Mouse (Mus musculus) forebrain, embryonic 11.5 days (tissue): ENCODE results near the gene Gstt1. TPM values are rescaled to one million over a fixed set of nuclear protein-coding genes. Genes with fewer than 3 reads are reported as not detected.

Source experiments
- ATAC-seq: fragments of 200-750 bp; cut with Nextera tagmentation; replicated peaks from 2 replicates; pipeline ENCODE4 v1.8.0; 2017; ENCODE audit warnings: moderate TSS enrichment; ENCODE audit not compliant: low FRiP score
- DNase-seq: peaks from one replicate; pipeline ENCODE4 v3.0.0-alpha.2; 2017; ENCODE audit warnings: low spot score
- H3K27ac ChIP-seq: fragments of 300-500 bp; sonication (generic); 2 replicates; pipeline ENCODE4 v1.5.1; 2014; ENCODE audit warnings: low read depth, low read length
- H3K27me3 ChIP-seq: fragments of 300-500 bp; sonication (generic); 2 replicates; pipeline ENCODE4 v1.6.1; 2014; ENCODE audit warnings: mild to moderate bottlenecking, low read length, mixed read lengths; ENCODE audit not compliant: control insufficient read depth, insufficient read depth
- H3K36me3 ChIP-seq: fragments of 300-500 bp; sonication (generic); 2 replicates; pipeline ENCODE4 v1.6.1; 2014; ENCODE audit warnings: mild to moderate bottlenecking, low read length, moderate library complexity, mixed read lengths; ENCODE audit not compliant: control insufficient read depth, insufficient read depth
- H3K4me1 ChIP-seq: fragments of 300-500 bp; sonication (generic); replicated peaks from 2 replicates; pipeline ENCODE4 v1.6.1; 2014; ENCODE audit warnings: low read length, mixed read lengths; ENCODE audit not compliant: control insufficient read depth, insufficient read depth
- H3K4me2 ChIP-seq: fragments of 300-500 bp; sonication (generic); 2 replicates; pipeline ENCODE4 v1.6.1; 2014; ENCODE audit warnings: low read depth, mild to moderate bottlenecking, low read length, moderate library complexity, mixed read lengths; ENCODE audit not compliant: severe bottlenecking
- H3K4me3 ChIP-seq: fragments of 300-500 bp; sonication (generic); 2 replicates; pipeline ENCODE4 v1.5.1; 2014; ENCODE audit warnings: low read depth, low read length
- H3K9ac ChIP-seq: fragments of 300-500 bp; sonication (generic); 2 replicates; pipeline ENCODE4 v1.6.1; 2014; ENCODE audit warnings: low read length
- H3K9me3 ChIP-seq: fragments of 300-500 bp; sonication (generic); 2 replicates; pipeline ENCODE4 v1.6.1; 2016; ENCODE audit warnings: low read length, mixed read lengths; ENCODE audit not compliant: control insufficient read depth
- WGBS: fragments of 180-500 bp; shearing (Covaris S2); extraction: QIAGEN DNeasy Blood & Tissue Kit; methylation state at CpG from one replicate; pipeline ENCODE4 v1.1.7; 2014; 5-methylcytosine and 5-hydroxymethylcytosine counted together
- polyA plus RNA-seq: library from polyadenylated mRNA; unstranded; fragments of >200 nt; fragmentation: Nextera tagmentation; extraction: Ambion mirVana; gene quantifications from 2 replicates; pipeline ENCODE4 v1.2.1, GENCODE M21; 2014

Gstt1 gene
- polyA plus RNA-seq, 1 experiment from 2014 or later = 4.6 TPM

DNA sequence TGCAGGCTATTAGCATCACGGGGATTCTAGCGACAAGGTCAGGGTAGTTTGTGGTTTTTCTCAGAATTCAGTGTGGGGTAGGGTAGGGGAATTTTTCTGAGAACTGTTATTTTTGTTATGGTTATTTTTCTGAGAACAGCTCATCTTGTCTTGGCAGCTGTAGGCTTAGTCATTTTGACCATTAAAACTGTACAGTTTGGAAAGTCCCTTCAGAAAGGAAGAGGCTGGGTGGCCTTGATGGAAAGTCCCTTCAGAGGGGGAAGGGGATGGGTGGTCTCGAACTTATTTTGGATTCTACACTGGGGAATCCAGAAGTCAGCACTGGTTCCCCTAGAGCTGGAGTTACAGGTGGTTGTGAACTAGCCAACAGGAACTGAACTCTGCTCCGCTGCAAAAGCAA lies 26.1 kb upstream of the Gstt1 start:
- no peak for ATAC-seq
- H3K27me3 ChIP-seq = no peaks in the 10 kb centered on the region
- no peak overlapping the region for H3K9ac ChIP-seq
- no peak overlapping the region for H3K27ac ChIP-seq
- no peaks in the 10 kb centered on the region for H3K4me1 ChIP-seq
- H3K36me3 ChIP-seq = no peaks in the 10 kb centered on the region
- H3K4me3 ChIP-seq = no peak overlapping the region
- H3K9me3 ChIP-seq = no peaks in the 10 kb centered on the region
- no peak for DNase-seq
- H3K4me2 ChIP-seq = no peak overlapping the region
- 90% methylated on average over 4 of the region's 4 CpGs for WGBS

DNA sequence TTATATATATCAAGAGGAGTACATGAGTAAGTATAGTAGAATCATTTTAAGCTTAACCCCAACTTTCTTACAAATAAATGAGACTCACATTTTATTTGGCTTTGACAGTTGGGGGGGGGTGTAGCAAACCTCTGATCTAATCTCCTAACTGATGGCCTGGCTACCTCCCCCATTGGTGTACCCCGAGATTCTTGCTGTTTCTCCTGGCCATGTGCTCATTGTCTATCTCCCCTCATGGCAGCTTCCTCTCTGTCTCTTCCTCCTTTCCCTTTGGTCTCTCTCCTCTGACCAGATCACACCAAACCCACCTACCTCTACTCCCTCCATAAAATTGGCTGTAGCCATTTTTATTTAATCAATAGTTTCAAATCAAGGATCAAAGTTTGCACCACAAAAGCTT lies 25.4 kb upstream of the Gstt1 start:
- Histone ChIP-seq H3K4me1 (no peaks in the 10 kb centered on the region), H3K4me3 (no peak overlapping the region), H3K9ac (no peak overlapping the region), H3K4me2 (no peak overlapping the region), H3K36me3 (no peaks in the 10 kb centered on the region), H3K9me3 (no peaks in the 10 kb centered on the region), H3K27me3 (no peaks in the 10 kb centered on the region), H3K27ac (no peak overlapping the region)
- no peak for ATAC-seq
- WGBS = 85% methylated on average over 1 of the region's 1 CpGs
- DNase-seq = no peak

DNA sequence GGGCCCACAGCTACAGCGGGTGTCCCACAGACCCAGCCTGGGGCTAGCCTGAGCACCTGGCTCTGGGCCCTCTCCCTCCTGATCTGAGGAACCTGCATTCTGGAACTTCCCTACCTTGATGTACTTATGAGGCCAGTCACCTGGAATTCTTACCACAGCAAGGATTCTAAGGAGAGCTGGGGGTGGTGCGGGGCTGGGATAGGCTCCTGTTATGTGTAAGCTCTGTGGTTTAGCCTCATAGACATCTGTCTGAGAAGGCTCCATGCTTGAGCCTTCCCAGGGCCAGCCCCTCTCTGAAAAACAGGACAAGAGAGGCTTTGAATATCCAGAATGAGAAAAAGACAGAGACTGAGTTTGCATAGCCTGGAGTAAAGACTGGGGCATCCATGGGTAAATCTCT lies 24.1 kb upstream of the Gstt1 start, which contains the start of gene Gstt4:
Gene Gstt4 (minus strand): TSS at position 101 of the 400 bp plus-strand sequence.
- ATAC-seq (no peak), DNase-seq (no peak)
- no peaks in the 10 kb centered on the region for H3K27me3 ChIP-seq
- no peaks in the 10 kb centered on the region for H3K4me1 ChIP-seq
- no peak within 1 kb of the TSS for H3K27ac ChIP-seq
- no peak within 1 kb of the TSS for H3K4me3 ChIP-seq
- H3K36me3 ChIP-seq = no peaks in the 10 kb centered on the region
- no peak within 1 kb of the TSS for H3K4me2 ChIP-seq
- no peaks in the 10 kb centered on the region for H3K9me3 ChIP-seq
- WGBS = 86% methylated on average over 2 of the region's 2 CpGs
- no peak within 1 kb of the TSS for H3K9ac ChIP-seq

DNA sequence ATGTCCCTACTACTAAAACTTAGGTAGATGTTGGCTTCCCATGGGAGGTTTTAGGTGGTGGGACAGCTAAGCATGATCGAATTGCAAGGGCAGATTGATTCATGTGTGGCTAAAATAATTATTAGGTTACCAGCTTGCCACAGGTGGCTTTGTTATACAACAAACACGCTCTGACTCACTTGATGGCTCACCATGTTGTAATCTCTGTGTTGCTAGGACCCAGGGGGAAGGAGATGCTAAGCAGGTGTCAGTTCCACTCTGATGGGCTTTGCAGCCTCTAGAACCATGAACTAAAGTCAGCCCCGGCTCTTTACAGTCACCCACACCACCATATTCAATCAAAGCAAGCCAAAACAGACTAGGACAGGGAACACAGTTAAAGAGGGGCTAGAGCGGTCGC lies 21.5 kb upstream of the Gstt1 start:
- ATAC-seq = no peak
- Histone ChIP-seq H3K4me3 (no peak overlapping the region), H3K9ac (no peak overlapping the region), H3K27me3 (no peaks in the 10 kb centered on the region), H3K4me1 (no peaks in the 10 kb centered on the region), H3K27ac (no peak overlapping the region), H3K4me2 (no peak overlapping the region), H3K36me3 (no peaks in the 10 kb centered on the region), H3K9me3 (no peaks in the 10 kb centered on the region)
- 85% methylated on average over 5 of the region's 5 CpGs for WGBS
- no peak for DNase-seq

DNA sequence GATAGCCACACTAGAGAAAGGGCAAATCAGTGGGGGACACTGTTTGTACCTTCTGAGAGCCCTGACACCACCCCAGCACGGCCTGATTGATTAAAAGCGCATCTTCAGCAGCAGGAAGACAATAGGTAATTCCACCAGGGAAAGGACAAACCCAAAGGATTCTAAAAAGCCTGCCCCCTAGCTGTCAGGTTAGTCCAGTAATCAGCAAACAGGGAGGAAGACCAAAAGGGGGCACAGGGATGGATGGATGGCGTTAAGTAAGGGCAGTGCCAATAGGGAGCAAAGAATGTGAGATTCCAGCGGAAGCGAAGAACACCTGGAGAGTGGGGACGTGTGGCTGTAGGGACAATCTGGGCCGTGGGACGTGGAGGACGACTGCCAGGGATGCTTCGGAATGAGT lies 20.3 kb upstream of the Gstt1 start:
- no peak for DNase-seq
- H3K4me1 ChIP-seq = no peaks in the 10 kb centered on the region
- H3K4me2 ChIP-seq = no peak overlapping the region
- H3K9ac ChIP-seq = no peak overlapping the region
- ATAC-seq = no peak
- H3K27me3 ChIP-seq = no peaks in the 10 kb centered on the region
- no peak overlapping the region for H3K4me3 ChIP-seq
- H3K27ac ChIP-seq = no peak overlapping the region
- WGBS = 64% methylated on average over 10 of the region's 10 CpGs
- no peaks in the 10 kb centered on the region for H3K36me3 ChIP-seq
- H3K9me3 ChIP-seq = no peaks in the 10 kb centered on the region

DNA sequence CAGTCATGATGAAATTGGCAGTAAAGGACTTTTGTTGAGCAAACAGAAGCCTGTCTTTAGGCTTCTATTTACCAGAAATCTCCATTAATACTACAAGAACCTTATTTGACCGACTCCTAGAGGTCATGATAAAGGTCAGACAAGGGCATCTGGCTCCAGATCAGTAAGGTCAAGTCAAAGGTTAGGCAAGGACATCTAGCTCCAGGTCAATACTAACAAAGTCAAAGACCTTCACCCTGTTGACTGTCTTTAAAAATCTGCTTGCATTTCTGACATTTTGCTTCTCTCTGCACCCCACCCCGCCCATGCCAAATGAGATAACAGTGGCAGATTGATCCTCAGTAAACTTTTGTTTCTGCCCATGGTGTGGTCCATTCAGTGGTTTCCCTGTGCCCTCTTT lies 5.8 kb upstream of the Gstt1 start:
- Histone ChIP-seq H3K9me3 (no peaks in the 10 kb centered on the region), H3K4me1 (no peaks in the 10 kb centered on the region), H3K36me3 (no peaks in the 10 kb centered on the region), H3K9ac (no peak overlapping the region), H3K27me3 (no peaks in the 10 kb centered on the region), H3K4me2 (no peak overlapping the region), H3K27ac (no peak overlapping the region), H3K4me3 (no peak overlapping the region)
- WGBS = 76% methylated on average over 2 of the region's 2 CpGs
- no peak for DNase-seq
- no peak for ATAC-seq

DNA sequence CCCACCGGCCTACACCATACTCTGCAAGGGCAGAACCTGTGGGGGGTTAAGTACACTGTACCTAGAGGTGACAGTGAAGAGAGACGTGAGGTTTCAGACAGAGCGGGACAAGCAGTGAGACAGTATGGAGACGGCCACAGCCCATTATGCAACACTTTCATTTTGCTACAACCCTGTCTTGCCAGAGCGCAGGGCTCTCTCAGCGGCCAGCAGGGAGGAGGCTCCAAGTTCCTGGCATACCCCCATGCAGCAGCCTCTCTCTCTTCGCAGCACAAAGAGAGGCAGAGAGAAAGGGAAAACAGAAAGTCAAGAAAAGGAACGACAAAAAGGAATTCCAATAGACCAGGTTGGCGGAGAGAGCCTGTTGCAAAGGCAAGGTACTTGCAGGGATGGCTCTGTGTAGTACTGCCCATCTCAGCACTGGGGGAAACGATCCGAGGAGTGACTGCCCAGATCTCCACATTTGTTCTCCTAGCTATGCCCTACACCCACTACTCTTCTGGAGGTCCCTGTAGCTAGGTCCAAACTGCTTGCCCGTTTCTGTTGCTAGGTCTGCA lies 687 bp downstream of the Gstt1 start:
- no peak overlapping the region for H3K27ac ChIP-seq
- H3K4me2 ChIP-seq = peak overlapping the region; percentile 80
- no peaks in the 10 kb centered on the region for H3K27me3 ChIP-seq
- peak; percentile 56; the same call in 1 of the 2 replicates for ATAC-seq
- 2% methylated on average over 12 of the region's 12 CpGs for WGBS
- no peaks in the 10 kb centered on the region; the same call in 1 of the 2 replicates for H3K4me1 ChIP-seq
- H3K36me3 ChIP-seq = no peaks in the 10 kb centered on the region
- peak; percentile 55 for DNase-seq
- H3K4me3 ChIP-seq = peak overlapping the region; percentile 43
- peak overlapping the region; percentile 30 for H3K9ac ChIP-seq
- no peaks in the 10 kb centered on the region for H3K9me3 ChIP-seq

DNA sequence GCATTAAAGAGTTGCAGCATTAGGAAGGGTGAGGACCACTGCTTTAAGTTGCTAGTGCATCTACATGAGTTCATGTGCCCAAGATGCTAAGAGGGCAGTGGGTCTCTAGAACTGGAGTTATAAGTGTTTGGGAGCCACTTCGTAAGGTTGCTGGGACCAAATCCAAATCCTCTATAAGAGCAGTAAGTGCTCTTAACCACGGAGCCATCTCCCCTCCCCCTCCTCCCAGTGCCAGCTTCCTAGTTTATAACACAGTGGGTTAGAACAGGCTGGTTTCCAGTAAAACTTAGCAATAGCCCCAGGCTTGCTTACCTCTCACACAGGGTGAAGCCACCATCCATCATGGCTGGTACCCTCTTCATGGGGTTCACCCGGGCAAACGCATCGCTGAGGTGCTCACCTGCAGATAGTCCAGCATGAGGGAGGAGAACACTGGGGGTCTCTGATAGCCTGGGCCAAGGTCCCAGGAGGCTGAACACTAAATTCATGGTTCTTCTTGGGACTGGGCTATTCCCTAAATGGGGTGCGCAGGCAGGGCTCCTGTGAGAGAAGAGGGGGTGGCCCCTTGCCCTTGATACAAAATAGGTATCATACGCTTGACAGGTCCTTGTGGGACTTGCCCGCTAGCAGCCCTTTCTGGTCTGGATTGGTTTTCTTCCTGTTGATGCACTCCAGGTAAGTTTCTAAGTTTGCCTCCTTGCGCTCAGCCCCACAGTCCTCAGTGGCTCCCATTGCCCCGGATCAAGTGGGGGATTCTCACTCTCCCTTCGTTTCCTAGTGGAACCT lies 1.5 kb downstream of the Gstt1 start:
- WGBS = 42% methylated on average over 11 of the region's 11 CpGs
- Histone ChIP-seq H3K27ac (no peak overlapping the region), H3K4me1 (no peaks in the 10 kb centered on the region; the same call in 1 of the 2 replicates), H3K27me3 (no peaks in the 10 kb centered on the region), H3K4me3 (peak overlapping the region; percentile 43; the same call in 1 of the 2 replicates), H3K9ac (no peak overlapping the region), H3K36me3 (no peaks in the 10 kb centered on the region), H3K4me2 (peak overlapping the region; percentile 80), H3K9me3 (no peaks in the 10 kb centered on the region)
- ATAC-seq = no peak
- no peak for DNase-seq

DNA sequence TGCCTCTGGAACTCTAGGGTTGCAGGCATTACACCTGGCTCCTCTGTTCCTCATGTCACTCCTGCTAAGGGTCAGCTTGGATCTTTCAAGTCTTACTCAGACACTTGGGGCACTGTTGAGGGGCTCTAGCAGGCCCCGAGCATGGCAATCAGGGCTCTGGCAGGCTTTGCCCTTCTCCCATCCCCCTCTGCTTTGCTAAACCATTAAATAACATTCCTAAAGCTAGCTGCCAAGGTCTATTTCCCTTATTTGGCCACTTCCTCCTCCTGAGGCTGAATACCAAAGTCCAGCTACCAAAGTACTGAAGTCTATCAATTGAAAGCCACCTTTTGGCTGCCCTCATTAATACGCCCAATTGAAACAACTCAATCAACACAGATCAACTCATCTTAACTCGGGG lies 3.5 kb downstream of the Gstt1 start:
- Histone ChIP-seq H3K36me3 (no peaks in the 10 kb centered on the region), H3K27me3 (no peaks in the 10 kb centered on the region), H3K27ac (no peak overlapping the region), H3K4me3 (no peak overlapping the region), H3K9ac (no peak overlapping the region), H3K4me2 (no peak overlapping the region), H3K4me1 (no peaks in the 10 kb centered on the region; the same call in 1 of the 2 replicates), H3K9me3 (no peaks in the 10 kb centered on the region)
- DNase-seq (no peak), ATAC-seq (no peak)
- 29% methylated on average over 3 of the region's 3 CpGs for WGBS
